Mouse (Mus musculus): ENCODE data around the gene Gm136. TPM values are rescaled to one million over a fixed set of nuclear protein-coding genes. Genes with fewer than 3 reads are reported as not detected.

Gm136 gene
- not detected in 2 replicates for polyA plus RNA-seq (2012; rRNA removed)

DNA sequence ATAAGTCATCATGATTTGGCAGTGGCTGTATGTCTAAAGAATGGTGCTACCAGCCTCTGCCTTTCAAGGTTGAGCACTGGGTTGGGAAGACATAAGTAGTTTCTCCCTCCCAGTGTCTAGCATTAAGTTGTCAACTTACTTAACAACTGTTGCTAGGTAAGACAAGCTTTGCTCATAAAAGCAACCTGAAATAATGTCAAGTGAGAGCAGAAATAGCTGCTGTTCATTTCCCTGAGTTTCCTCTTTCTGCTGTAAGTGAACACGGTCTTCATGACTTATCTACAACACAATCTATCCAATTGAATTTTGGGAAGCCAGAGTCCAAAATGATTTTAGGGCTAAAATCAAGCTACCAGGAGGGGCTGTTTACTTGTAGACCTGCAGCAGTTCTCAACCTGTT is at the start of gene Gm136:
Gene Gm136, minus strand, starts transcription at position 101 of the 400 bp plus-strand sequence.

DNA sequence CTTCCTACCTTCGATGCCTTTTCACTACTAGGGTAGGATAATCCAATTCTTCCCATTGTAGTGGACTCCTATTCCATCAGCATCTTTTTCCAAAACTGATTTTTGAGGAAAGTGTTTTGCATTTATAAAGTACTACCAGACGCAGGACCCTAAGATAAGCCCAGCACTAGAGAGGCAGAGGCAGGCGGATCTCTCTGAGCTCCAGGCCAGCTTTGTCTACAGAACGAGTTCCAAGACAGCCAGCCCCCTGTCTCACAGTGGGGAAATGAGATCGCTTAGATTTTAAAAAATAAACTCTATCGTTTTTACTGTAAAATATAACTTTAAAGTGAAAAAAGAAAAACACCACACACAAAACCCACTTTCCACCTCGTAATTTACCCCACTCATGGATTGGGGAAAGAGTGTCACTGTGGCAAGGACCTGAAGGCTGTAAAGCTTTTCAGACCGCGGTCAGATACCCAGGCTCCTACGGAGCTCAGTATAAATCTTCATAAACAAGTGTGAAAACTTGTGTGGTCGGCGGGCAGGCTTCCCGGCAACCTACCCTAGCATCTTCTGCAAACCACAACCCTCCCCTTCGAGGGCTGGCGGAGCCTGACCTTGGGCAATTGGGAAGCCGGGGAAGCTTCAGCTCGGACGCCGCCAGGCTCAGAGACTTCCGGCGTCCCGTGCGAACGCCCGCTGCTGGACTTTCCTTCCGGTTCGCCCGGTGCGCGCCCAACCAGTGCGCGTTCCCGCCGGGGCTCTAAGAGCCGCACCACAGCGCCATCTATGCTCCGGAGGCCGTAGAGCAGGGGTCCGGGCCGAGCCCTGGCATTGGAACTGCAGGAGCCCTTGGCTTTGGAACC is 21.8 kb upstream of the Gm136 start, which contains the start of gene Smim8:
Gene Smim8, minus strand, starts transcription at position 747 of the 851 bp plus-strand sequence.

DNA sequence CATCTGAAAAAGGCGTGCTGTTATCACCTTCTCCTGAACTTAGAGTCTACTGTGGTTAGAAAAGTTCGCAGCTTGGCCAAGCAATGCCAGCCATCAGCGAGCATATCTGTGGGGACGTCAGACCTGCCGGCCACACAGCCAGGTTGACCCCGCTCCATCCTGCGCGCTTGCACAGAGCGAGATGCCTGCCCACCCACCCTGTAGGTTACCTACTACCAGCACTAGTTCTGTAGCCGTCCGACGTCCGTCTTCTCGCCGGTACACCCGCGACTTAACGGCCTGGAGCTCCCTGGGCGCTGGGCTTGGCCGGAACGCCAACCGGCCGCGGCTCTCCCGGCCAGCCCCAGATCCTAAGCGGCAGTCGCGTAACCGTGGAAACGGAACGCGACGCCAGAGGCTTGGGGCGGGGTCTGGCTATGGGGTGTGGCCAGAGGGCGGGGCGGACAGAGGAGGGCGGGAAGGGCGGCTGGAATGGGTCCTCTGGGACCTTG is 26.2 kb downstream of the Gm136 start, which contains the start of gene Cfap206:
Gene Cfap206, minus strand, starts transcription at position 356 of the 491 bp plus-strand sequence.

Other genes with a start within 250 kb of the Gm136 start
- 9.4 and 15.9 TPM in 2 replicates for gene Akirin2, start 205.3 kb downstream of the Gm136 start, polyA plus RNA-seq (2012; rRNA removed)
- gene Orc3, start 141.3 kb downstream of the Gm136 start, polyA plus RNA-seq (2012; rRNA removed), result 1.1 and 1.6 TPM in 2 replicates
- 2.5 and 2.8 TPM in 2 replicates for gene Rars2, start 141.3 kb downstream of the Gm136 start, polyA plus RNA-seq (2012; rRNA removed)
- gene Slc35a1, start 68.8 kb downstream of the Gm136 start, polyA plus RNA-seq (2012; rRNA removed), result 5.9 and 6.0 TPM in 2 replicates
- not detected in 2 replicates for gene Cfap206, start 26.1 kb downstream of the Gm136 start, polyA plus RNA-seq (2012; rRNA removed)
- gene Smim8, start 22.2 kb upstream of the Gm136 start, polyA plus RNA-seq (2012; rRNA removed), result 0.17 and 0.19 TPM in 2 replicates
- gene Zfp292, start 126.7 kb upstream of the Gm136 start, polyA plus RNA-seq (2012; rRNA removed), result 0.12 and 0.28 TPM in 2 replicates
- 0.39 TPM in 1 of 2 replicates, not detected in the other for gene Cga, start 137.5 kb upstream of the Gm136 start, polyA plus RNA-seq (2012; rRNA removed)

Data from stomach, adult 2 months (tissue).